17 mouse cellular contexts compared by ENCODE assay signal in genomic region chr4:141746578-141747346, GRCm38 (mm10). TPM values are rescaled to one million over a fixed set of nuclear protein-coding genes. Genes with fewer than 3 reads are reported as not detected.
DNase-seq lines count a peak whose midpoint lies in the region; ATAC-seq lines count a peak whose summit lies in the region.
"Had no signal": no experiment of that assay in that cellular context is flagged by ENCODE, and none has a peak within 500 bp of the region (broad histone marks: within the 10 kb centered on the region; RNA-seq: fewer than 3 reads in every experiment).

Gene Agmat (plus strand): TSS chr4:141746672.

- no peaks in the 10 kb centered on the region for H3K9me3 ChIP-seq in midbrain, embryonic 12.5 days
- H3K9me3 ChIP-seq in midbrain, embryonic 16.5 days (replicated peaks; ENCODE audit: control insufficient read depth, low read length, poor library complexity, severe bottlenecking), result no peaks in the 10 kb centered on the region
- H3K9me3 ChIP-seq: embryonic facial prominence, embryonic 12.5 days; hindbrain, embryonic 10.5 days had no signal

- ATAC-seq in midbrain, embryonic 12.5 days (ENCODE audit: low FRiP score, low read depth), result no peak
- ATAC-seq in midbrain, embryonic 16.5 days, result no peak
- ATAC-seq: forebrain, embryonic 16.5 days had no signal

- H3K9ac ChIP-seq in midbrain, embryonic 12.5 days (replicated peaks), result 0 out of 2 replicates have a peak within 1 kb of the TSS, but pooled peaks have one; percentile 15
- H3K9ac ChIP-seq in midbrain, embryonic 16.5 days (ENCODE audit: low read depth, low read length), result no peak within 1 kb of the TSS
- H3K9ac ChIP-seq: embryonic facial prominence, embryonic 12.5 days had no signal

- no peaks in the 10 kb centered on the region for H3K27me3 ChIP-seq in midbrain, embryonic 12.5 days
- H3K27me3 ChIP-seq in midbrain, embryonic 16.5 days (ENCODE audit: control insufficient read depth, insufficient read depth, low read depth, low read length), result no peaks in the 10 kb centered on the region

- no peak for DNase-seq in adrenal gland, adult 18-20 months (ENCODE audit: low spot score in 2 of 2)
- DNase-seq in adrenal gland, postnatal 4 days (ENCODE audit: low spot score in 2 of 2), result no peak
- DNase-seq in kidney, postnatal 36 days, result peak; percentile 44 to 60
- DNase-seq in gastrocnemius, adult 8-10 months (ENCODE audit: low spot score in 2 of 2), result no peak
- no peak for DNase-seq in layer of hippocampus, adult 8-10 months (ENCODE audit: low spot score in 2 of 2)
- no peak for DNase-seq in frontal cortex, adult 2 months (ENCODE audit: extremely low spot score in 1 of 2, low spot score in 1 of 2)
- DNase-seq: cerebellum, postnatal 10 days; lung, postnatal 10 days; midbrain, embryonic 14.5 days had no signal

- no peaks in the 10 kb centered on the region for H3K36me3 ChIP-seq in midbrain, embryonic 12.5 days
- no peaks in the 10 kb centered on the region for H3K36me3 ChIP-seq in midbrain, embryonic 16.5 days (ENCODE audit: control insufficient read depth, insufficient read depth, low read length)
- H3K36me3 ChIP-seq: embryonic facial prominence, embryonic 12.5 days; hindbrain, embryonic 10.5 days had no signal

- no peak within 1 kb of the TSS for H3K27ac ChIP-seq in midbrain, embryonic 12.5 days (replicated peaks)
- H3K27ac ChIP-seq in midbrain, embryonic 16.5 days (ENCODE audit: low read length), result no peak within 1 kb of the TSS
- H3K27ac ChIP-seq: embryonic facial prominence, embryonic 12.5 days; hindbrain, embryonic 10.5 days had no signal

- 27% methylated on average over 25 of the region's 25 CpGs for WGBS in midbrain, embryonic 12.5 days
- 21% methylated on average over 25 of the region's 25 CpGs for WGBS in midbrain, embryonic 16.5 days

- no peak within 1 kb of the TSS for H3K4me3 ChIP-seq in midbrain, embryonic 12.5 days
- no peak within 1 kb of the TSS for H3K4me3 ChIP-seq in midbrain, embryonic 16.5 days (ENCODE audit: low read depth, low read length)
- H3K4me3 ChIP-seq: embryonic facial prominence, embryonic 12.5 days; hindbrain, embryonic 10.5 days had no signal

- H3K4me2 ChIP-seq in midbrain, embryonic 12.5 days (replicated peaks), result no peak within 1 kb of the TSS
- H3K4me2 ChIP-seq in midbrain, embryonic 16.5 days (ENCODE audit: low read length), result no peak within 1 kb of the TSS
- H3K4me2 ChIP-seq: embryonic facial prominence, embryonic 12.5 days had no signal

- H3K4me1 ChIP-seq in midbrain, embryonic 12.5 days, result no peaks in the 10 kb centered on the region
- no peaks in the 10 kb centered on the region for H3K4me1 ChIP-seq in midbrain, embryonic 16.5 days (ENCODE audit: control insufficient read depth, insufficient read depth, low read length)

RNA-seq across cellular contexts. Expression of gene Agmat, which starts in this region (rescaled TPM):
- 10 to 100 TPM; 10.4 to 42.7 TPM for total RNA-seq in adrenal gland, adult 18-20 months (2021)
- total RNA-seq in adrenal gland, postnatal 4 days (2021), result 10 to 100 TPM in 1 of 2 experiments, 1 to 10 TPM in 1; 4.9 to 13.6 TPM
- polyA plus RNA-seq in midbrain, embryonic 12.5 days (2016; fragmentation: Nextera tagmentation; extraction: Ambion mirVana), result not detected in 2 replicates
- not detected in 2 replicates for polyA plus RNA-seq in midbrain, embryonic 16.5 days (2015; fragmentation: Nextera tagmentation; extraction: Ambion mirVana)
- total RNA-seq in gastrocnemius, adult 8-10 months (2022), result not detected
- total RNA-seq in layer of hippocampus, adult 8-10 months (2022), result not detected
- polyA plus RNA-seq in frontal cortex, adult 2 months (2012; rRNA removed), result 0.40 and 1.1 TPM in 2 replicates
- total RNA-seq: neutrophil, adult 5-6 weeks had no signal
- polyA plus RNA-seq: embryonic facial prominence, embryonic 12.5 days; forebrain, embryonic 16.5 days; hindbrain, embryonic 10.5 days; midbrain, embryonic 14.5 days; stomach, embryonic 14.5 days; urinary bladder, adult 2 months had no signal

Comparison
In these comparisons a context has a peak if more than half of its experiments do, and no peak if none do; other contexts are left out.
1. RNA of gene Agmat (total RNA-seq): 10.4 to 42.7 TPM in adrenal gland, adult 18-20 months and 4.9 to 13.6 TPM in adrenal gland, postnatal 4 days; not detected in layer of hippocampus, adult 8-10 months and not detected in gastrocnemius, adult 8-10 months; every median in the first group is over 4 times any median in the second.
2. DNase-seq: peak in kidney, postnatal 36 days (2 of 2); none in adrenal gland, adult 18-20 months (0 of 2), adrenal gland, postnatal 4 days (0 of 2), gastrocnemius, adult 8-10 months (0 of 2), layer of hippocampus, adult 8-10 months (0 of 2) and frontal cortex, adult 2 months (0 of 2).